In genomic region chr9:119937005-119937773, GRCm38 (mm10) we compare ENCODE assay signal across 1 mouse cellular context.
TF ChIP-seq lines count a peak whose summit lies in the region.

Gene Gorasp1, minus strand, starts transcription at chr9:119937565.
Gene Ttc21a, plus strand, starts transcription at chr9:119937606.

TF ChIP-seq in myocyte, 11 proteins besides CTCF, POLR2A, EP300 and RAD21 (continued from another document):
- TF ChIP-seq SRF (IDR thresholded peaks at IDR 0.05; ENCODE audit: control insufficient read depth, insufficient read length, low read depth) (no peak), MAX (IDR thresholded peaks at IDR 0.05; ENCODE audit: low read depth) (no peak), E2F4 (IDR thresholded peaks at IDR 0.05; ENCODE audit: insufficient read depth) (no peak)
